Mouse (Mus musculus) lung, embryonic 16.5 days (tissue): ENCODE results near the gene Phgdh. TPM values are rescaled to one million over a fixed set of nuclear protein-coding genes. Genes with fewer than 3 reads are reported as not detected.
"Not testable (repeated sequence)": the region's sequence is repeated elsewhere in the genome, so short reads cannot be mapped to it uniquely, and the experiment has no call there.

Experiments
- ATAC-seq: fragments of 200-750 bp; cut with Nextera tagmentation; 2 replicates; pipeline ENCODE4 v1.8.0; 2017; ENCODE audit warnings: low read depth, mild to moderate bottlenecking, moderate library complexity
- H3K27ac ChIP-seq: fragments of 300-500 bp; sonication (generic); 2 replicates; pipeline ENCODE4 v1.5.1; 2014; ENCODE audit warnings: mild to moderate bottlenecking, control low read depth, low read length
- H3K27me3 ChIP-seq: fragments of 300-500 bp; sonication (generic); 2 replicates; pipeline ENCODE4 v1.6.1; 2014; ENCODE audit warnings: low read depth, low read length, mixed read lengths; ENCODE audit not compliant: control insufficient read depth, insufficient read depth
- H3K36me3 ChIP-seq: fragments of 300-500 bp; sonication (generic); 2 replicates; pipeline ENCODE4 v1.6.1; 2014; ENCODE audit warnings: low read length; ENCODE audit not compliant: control insufficient read depth, insufficient read depth
- H3K4me1 ChIP-seq: fragments of 300-500 bp; sonication (generic); replicated peaks from 2 replicates; pipeline ENCODE4 v1.6.1; 2014; ENCODE audit warnings: low read length, mixed read lengths; ENCODE audit not compliant: control insufficient read depth, insufficient read depth
- H3K4me2 ChIP-seq: fragments of 300-500 bp; sonication (generic); 2 replicates; pipeline ENCODE4 v1.6.1; 2014; ENCODE audit warnings: low read depth, low read length, control low read depth
- H3K4me3 ChIP-seq: fragments of 300-500 bp; sonication (generic); 2 replicates; pipeline ENCODE4 v1.5.1; 2014; ENCODE audit warnings: mild to moderate bottlenecking, low read length, control low read depth
- H3K9ac ChIP-seq: fragments of 300-500 bp; sonication (generic); 2 replicates; pipeline ENCODE4 v1.6.1; 2014; ENCODE audit warnings: low read length, control low read depth
- H3K9me3 ChIP-seq: fragments of 300-500 bp; sonication (generic); 2 replicates; pipeline ENCODE4 v1.6.1; 2016; ENCODE audit warnings: low read length; ENCODE audit not compliant: control insufficient read depth
- WGBS: fragments of 180-500 bp; shearing (Covaris S2); extraction: QIAGEN DNeasy Blood & Tissue Kit; methylation state at CpG from one replicate; pipeline ENCODE4 v1.1.7; 2014; 5-methylcytosine and 5-hydroxymethylcytosine counted together
- polyA plus RNA-seq: library from polyadenylated mRNA; unstranded; fragments of >200 nt; fragmentation: Nextera tagmentation; extraction: Ambion mirVana; gene quantifications from 2 replicates; pipeline ENCODE4 v1.2.1, GENCODE M21; 2015

Gene Phgdh
- 159 and 162 TPM in 2 replicates for polyA plus RNA-seq

DNA sequence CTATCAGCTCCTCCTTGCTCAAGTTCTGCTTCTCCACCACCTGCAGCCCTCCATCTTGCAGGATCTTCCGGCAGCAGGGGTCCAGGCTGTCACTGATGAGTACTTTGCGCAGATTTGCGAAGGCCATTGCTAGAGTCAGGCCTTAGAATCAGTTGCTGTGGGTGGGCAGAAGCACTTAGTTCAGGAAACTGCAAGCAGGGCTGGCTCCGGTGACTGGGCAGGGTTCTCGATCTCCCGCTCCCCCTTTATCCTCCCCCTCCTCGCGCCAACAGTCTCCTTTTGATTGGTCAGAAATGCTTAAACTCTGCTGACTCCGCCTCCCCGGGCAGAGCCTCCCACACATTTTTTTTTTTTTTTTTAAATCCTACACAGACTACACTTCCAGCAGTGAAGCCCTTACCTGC is at the start of gene Phgdh:
Gene Phgdh (minus strand): TSS at position 285 of the 404 bp plus-strand sequence.
- ATAC-seq, result peak; percentile 84
- WGBS, result 0% methylated on average over 7 of the region's 10 CpGs

DNA sequence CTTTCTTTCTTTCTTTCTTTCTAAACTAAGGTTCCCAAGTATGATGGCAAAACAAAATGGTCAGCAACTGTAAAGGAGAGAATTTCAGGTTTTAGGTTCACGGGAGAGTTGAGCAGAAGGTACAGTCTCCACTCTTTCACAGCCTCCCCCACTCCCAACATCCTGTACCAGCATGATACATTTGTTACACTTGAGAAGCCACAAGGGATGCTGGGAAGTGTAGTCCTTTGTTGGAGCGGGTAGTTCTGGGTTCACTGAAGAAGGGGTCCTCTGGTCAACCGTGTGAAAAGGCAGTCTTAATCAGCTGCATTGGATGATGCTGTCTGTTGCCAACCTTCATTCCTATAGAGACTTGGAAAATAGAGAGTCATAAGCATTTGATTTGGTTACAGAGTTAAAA is 49.5 kb upstream of the Phgdh start:
- Histone ChIP-seq H3K4me2 (no peak overlapping the region), H3K9me3 (no peaks in the 10 kb centered on the region), H3K4me1 (peaks cover 5% of the 10 kb centered on the region), H3K27me3 (no peaks in the 10 kb centered on the region), H3K27ac (no peak overlapping the region), H3K9ac (no peak overlapping the region), H3K36me3 (no peaks in the 10 kb centered on the region), H3K4me3 (no peak overlapping the region)
- no peak for ATAC-seq
- WGBS, result 59% methylated on average over 3 of the region's 3 CpGs

More for the DNA sequence above, at the start of gene Phgdh:
- Histone ChIP-seq H3K4me3 (peak within 1 kb of the TSS; percentile 69), H3K4me2 (peak within 1 kb of the TSS; percentile 91), H3K4me1 (peaks cover 16% of the 10 kb centered on the region; the same call in 1 of the 2 replicates), H3K27ac (peak within 1 kb of the TSS; percentile 77), H3K9ac (peak within 1 kb of the TSS; percentile 76)
- H3K27me3 ChIP-seq, H3K36me3 ChIP-seq, H3K9me3 ChIP-seq: not testable (repeated sequence)

DNA sequence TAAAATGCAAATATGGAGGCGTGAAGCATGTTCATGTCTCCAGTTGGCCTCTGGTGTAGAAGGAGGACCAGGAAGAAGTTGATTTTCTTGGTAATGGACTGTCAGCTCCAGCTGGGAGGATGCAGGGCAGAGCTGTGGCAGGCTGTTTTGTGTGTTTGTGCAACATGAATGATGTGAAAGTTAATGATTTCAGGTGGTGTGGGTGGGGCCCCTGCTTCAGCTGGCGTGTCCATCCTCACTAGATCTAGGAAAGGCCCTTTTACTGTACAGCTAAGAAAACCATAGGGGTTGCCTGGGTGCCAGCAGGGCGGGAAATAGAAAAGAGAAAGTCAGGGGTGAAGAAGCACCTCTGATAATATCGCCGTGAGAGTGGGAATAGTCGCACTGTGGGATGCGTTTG is 48.0 kb upstream of the Phgdh start:
- H3K9me3 ChIP-seq, result no peaks in the 10 kb centered on the region
- H3K4me2 ChIP-seq, result no peak overlapping the region
- no peaks in the 10 kb centered on the region for H3K36me3 ChIP-seq
- peaks cover 14% of the 10 kb centered on the region for H3K4me1 ChIP-seq
- no peaks in the 10 kb centered on the region for H3K27me3 ChIP-seq
- WGBS, result 74% methylated on average over 7 of the region's 7 CpGs
- ATAC-seq, result no peak
- H3K4me3 ChIP-seq, result no peak overlapping the region
- no peak overlapping the region for H3K9ac ChIP-seq
- no peak overlapping the region for H3K27ac ChIP-seq

DNA sequence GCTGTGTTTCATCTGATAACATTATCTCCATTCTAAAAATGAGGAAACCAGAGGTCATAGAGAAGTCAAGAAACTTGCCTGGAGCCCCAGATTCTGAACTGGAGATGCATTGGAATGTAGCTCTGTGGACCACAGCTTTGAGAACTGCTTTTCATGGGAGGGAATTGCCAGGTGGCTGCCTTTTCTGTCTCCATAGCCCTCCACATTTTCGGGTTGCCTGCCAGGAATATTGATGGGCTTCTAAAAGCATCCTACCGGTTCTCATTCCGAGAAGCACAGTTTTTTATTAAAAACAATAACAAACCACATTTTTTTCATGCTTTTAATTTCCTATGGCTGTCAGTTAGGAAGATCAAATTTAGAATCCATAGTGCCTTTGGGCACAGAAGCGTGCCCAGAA is 47.3 kb upstream of the Phgdh start:
- H3K9me3 ChIP-seq, result no peaks in the 10 kb centered on the region
- no peaks in the 10 kb centered on the region for H3K36me3 ChIP-seq
- 50% methylated on average over 4 of the region's 4 CpGs for WGBS
- no peaks in the 10 kb centered on the region for H3K27me3 ChIP-seq
- H3K27ac ChIP-seq, result no peak overlapping the region
- no peak for ATAC-seq
- no peak overlapping the region for H3K4me2 ChIP-seq
- H3K4me3 ChIP-seq, result no peak overlapping the region
- no peak overlapping the region for H3K9ac ChIP-seq
- H3K4me1 ChIP-seq, result peaks cover 14% of the 10 kb centered on the region

DNA sequence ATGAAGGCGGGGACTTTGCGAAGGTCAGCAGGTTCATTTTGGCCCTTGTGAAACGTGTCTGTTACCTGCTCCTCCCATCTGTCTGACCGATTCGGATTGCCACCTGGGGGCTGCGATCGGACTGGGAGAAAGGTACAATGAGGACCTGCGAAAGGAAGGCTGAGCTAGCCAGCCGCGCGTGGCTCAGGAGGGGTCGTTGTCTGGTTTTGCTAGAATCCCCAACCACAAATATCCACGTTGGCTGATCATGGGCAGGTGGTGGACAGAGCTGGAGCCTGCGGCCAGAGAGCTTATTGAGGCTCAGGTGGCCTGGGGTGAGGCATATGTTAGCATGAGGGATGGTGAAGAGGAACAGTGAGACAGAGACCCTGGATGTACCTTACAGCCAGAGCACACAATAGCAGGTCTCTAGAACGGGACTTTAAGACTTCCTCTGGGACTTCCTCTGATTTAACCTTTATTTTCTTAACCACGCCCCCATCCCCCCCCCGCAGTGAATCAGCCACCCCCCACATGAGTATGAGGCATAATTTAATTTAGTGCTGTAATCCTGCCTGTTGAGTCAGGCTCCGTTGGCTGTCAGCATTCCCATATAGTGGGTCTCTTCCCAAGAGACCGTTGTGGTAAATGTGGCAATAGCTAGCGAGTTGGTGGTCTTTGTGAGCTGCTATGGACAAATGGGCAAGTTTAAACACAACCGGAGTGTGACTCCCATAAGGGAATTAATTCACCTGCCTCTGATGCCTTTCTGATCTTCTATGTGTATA is 43.4 kb upstream of the Phgdh start:
- Histone ChIP-seq H3K9me3 (no peaks in the 10 kb centered on the region), H3K9ac (peak overlapping the region; percentile 78), H3K27ac (peak overlapping the region; percentile 69; the same call in 1 of the 2 replicates), H3K4me3 (peak overlapping the region; percentile 87), H3K27me3 (no peaks in the 10 kb centered on the region), H3K36me3 (no peaks in the 10 kb centered on the region), H3K4me2 (peak overlapping the region; percentile 94), H3K4me1 (peaks cover 16% of the 10 kb centered on the region)
- 8% methylated on average over 21 of the region's 21 CpGs for WGBS
- no peak; the same call in 1 of the 2 replicates for ATAC-seq

DNA sequence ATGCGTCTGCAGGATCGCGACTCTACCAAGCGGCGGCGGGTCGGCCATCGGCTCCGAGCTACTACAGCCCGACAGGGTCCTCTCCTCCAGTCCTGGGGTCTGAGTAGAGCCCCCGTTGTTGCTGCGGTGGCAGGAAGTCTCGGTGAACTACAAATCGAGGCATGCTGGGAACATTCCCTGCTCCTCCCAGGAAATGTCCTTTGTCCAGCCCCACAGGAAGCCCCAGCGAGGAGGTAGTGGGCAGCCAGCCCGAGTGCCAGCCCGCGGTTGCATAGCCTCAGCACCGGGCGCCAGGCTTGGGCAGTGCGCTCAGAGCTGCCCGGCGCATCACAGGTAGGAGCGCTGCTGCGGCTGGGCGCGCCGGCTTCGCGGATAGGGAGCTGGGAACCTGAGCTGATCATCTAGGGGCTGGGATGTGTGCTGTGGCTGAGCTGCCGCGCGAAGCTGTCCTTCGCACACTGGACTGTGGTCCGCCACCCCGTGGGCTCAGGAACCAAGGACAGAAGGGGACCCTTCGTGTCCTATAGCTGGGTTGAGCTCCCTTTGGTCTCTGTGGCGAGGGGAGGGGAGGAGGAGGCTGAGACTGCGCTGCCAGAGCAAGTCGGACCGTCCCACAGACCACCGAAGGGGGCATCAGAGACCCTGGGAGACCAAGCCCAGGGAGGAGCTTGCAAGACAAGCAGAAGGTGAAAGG is 42.6 kb upstream of the Phgdh start, which contains the start of gene Zfp697:
Gene Zfp697 (plus strand): TSS at position 216 of the 694 bp plus-strand sequence.
- peak within 1 kb of the TSS; percentile 69 for H3K27ac ChIP-seq
- H3K4me2 ChIP-seq, result peak within 1 kb of the TSS; percentile 94
- H3K9me3 ChIP-seq, result no peaks in the 10 kb centered on the region
- H3K36me3 ChIP-seq, result no peaks in the 10 kb centered on the region
- H3K9ac ChIP-seq, result peak within 1 kb of the TSS; percentile 78
- ATAC-seq, result peak; percentile 94
- H3K4me3 ChIP-seq, result peak within 1 kb of the TSS; percentile 87
- WGBS, result under 1% methylated on average over 40 of the region's 42 CpGs
- H3K27me3 ChIP-seq, result no peaks in the 10 kb centered on the region
- peaks cover 16% of the 10 kb centered on the region for H3K4me1 ChIP-seq

DNA sequence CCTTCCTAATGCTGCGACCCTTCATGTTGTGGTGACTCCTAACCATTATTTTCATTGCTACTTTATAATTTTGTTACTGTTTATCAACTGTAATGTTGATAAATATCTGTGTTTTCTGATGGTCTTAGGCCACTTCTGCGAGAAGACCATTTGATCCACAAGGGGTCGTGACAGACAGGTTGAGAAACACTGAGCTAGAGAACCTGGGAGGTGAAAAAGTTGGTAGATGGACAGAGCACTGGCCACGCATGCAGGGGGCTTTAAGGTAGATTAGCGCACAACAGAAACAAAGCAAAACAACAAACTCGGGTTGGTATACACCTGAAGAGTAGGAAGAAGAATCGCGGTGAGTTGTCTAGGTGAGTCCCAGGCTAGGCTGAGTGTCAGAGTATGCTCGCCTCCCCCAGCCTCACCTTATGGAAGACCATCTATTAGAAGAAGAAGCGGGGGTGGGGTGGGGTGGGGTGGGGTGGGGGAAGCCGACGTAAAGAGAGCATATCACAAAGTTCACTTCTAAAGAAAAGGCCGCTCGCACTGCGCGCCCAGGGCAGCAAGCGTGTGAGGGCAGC is 42.0 kb upstream of the Phgdh start:
- H3K4me2 ChIP-seq, result peak overlapping the region; percentile 94
- H3K9ac ChIP-seq, result peak overlapping the region; percentile 78
- peak overlapping the region; percentile 87 for H3K4me3 ChIP-seq
- ATAC-seq, result peak; percentile 12
- H3K4me1 ChIP-seq, result peaks cover 16% of the 10 kb centered on the region
- H3K9me3 ChIP-seq, result no peaks in the 10 kb centered on the region
- no peaks in the 10 kb centered on the region for H3K36me3 ChIP-seq
- WGBS, result 6% methylated on average over 17 of the region's 17 CpGs
- no peak overlapping the region for H3K27ac ChIP-seq
- H3K27me3 ChIP-seq, result no peaks in the 10 kb centered on the region

DNA sequence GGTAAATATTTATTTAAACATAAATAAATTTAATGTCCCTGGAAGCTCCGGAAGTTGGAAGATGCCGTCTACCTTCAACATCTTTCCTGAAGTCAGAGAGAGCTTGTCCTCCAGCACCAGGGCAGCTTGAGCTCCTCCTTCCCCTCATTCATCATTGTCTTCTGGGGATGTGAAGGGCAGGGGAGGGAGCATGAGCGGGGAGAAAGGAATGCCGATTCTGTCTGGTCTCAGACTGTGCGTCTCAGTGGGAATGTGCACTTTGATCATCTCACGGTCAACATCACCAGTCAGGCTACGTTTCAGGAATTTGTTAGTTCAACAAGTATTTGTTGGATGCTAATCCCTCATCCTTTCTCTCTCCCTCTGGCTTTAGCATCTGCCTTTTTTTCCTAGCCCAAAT is 39.4 kb upstream of the Phgdh start:
- 7% methylated on average over 7 of the region's 7 CpGs for WGBS
- no peak for ATAC-seq
- no peak overlapping the region for H3K27ac ChIP-seq

DNA sequence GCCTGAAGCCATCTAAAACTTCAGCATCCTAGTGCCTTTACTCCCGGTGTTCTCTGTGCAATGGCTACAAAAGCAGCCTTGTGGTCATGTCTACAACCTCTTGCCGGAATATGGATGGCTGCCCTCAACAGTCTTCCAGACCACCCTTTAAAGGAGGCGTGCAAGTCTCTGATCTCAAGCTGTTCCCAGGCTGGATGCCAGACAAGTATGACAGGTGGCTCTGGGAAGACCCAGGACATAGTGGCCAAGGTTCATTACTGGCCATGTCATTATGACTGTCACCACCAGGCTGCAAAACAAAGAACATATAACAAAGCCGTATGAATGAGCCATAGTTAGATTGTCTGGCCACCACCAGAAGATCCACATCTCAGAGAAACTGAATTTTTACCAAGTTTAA is 38.5 kb upstream of the Phgdh start:
- Histone ChIP-seq H3K36me3 (no peaks in the 10 kb centered on the region), H3K9ac (no peak overlapping the region), H3K27ac (no peak overlapping the region), H3K4me2 (no peak overlapping the region), H3K4me1 (peaks cover 3% of the 10 kb centered on the region), H3K9me3 (no peaks in the 10 kb centered on the region), H3K27me3 (no peaks in the 10 kb centered on the region), H3K4me3 (no peak overlapping the region)
- WGBS, result 76% methylated on average over 4 of the region's 4 CpGs
- ATAC-seq, result no peak

More for the DNA sequence above, 39.4 kb upstream of the Phgdh start:
- Histone ChIP-seq H3K36me3 (no peaks in the 10 kb centered on the region), H3K9me3 (no peaks in the 10 kb centered on the region), H3K4me1 (peaks cover 10% of the 10 kb centered on the region), H3K4me2 (no peak overlapping the region), H3K9ac (no peak overlapping the region), H3K4me3 (no peak overlapping the region), H3K27me3 (no peaks in the 10 kb centered on the region)
